Mouse (Mus musculus) heart, postnatal 0 days (tissue): ENCODE results near the gene Crb1.

Source experiments
- CTCF ChIP-seq: IDR thresholded peaks from 2 replicates; pipeline ENCODE4 v1.5.1; 2016; ENCODE audit warnings: antibody characterized with exemption, control low read depth, low read depth
- EP300 ChIP-seq: IDR thresholded peaks from 2 replicates; pipeline ENCODE4 v1.6.1; 2016; ENCODE audit warnings: antibody characterized with exemption, low read depth

GRCm38 (mm10) chr1:139206259-139206658 is 170.6 kb downstream of the Crb1 start:
- no peak for TF ChIP-seq EP300
- no peak for TF ChIP-seq CTCF
